Mouse (Mus musculus) C2C12 (cell line): ENCODE data around the gene Noxred1. TPM values are rescaled to one million over a fixed set of nuclear protein-coding genes. Genes with fewer than 3 reads are reported as not detected.

ENCODE experiments used
- H3K27me3 ChIP-seq: one replicate; pipeline ENCODE4 v1.6.1; 2011; ENCODE audit not compliant: control insufficient read depth, insufficient read depth, insufficient read length
- H3K36me3 ChIP-seq: one replicate; pipeline ENCODE4 v1.6.1; 2011; ENCODE audit not compliant: control insufficient read depth, insufficient read depth
- H3K4me3 ChIP-seq: one replicate; pipeline ENCODE4 v1.5.1; 2011; ENCODE audit warnings: mild to moderate bottlenecking, control low read depth; ENCODE audit not compliant: poor library complexity, insufficient read depth, severe bottlenecking
- H3K79me2 ChIP-seq: one replicate; pipeline ENCODE4 v1.6.1; 2011; ENCODE audit not compliant: control insufficient read depth, insufficient read depth
- H3K79me3 ChIP-seq: one replicate; pipeline ENCODE4 v1.6.1; 2011; ENCODE audit warnings: low read depth, control low read depth
- H3ac ChIP-seq: one replicate; pipeline ENCODE3; 2011; ENCODE audit warnings: low read depth; ENCODE audit not compliant: control insufficient read depth, insufficient read length
- CEBPB ChIP-seq: IDR thresholded peaks from one replicate; pipeline ENCODE4 v1.6.1; 2011; ENCODE audit warnings: low read depth, mild to moderate bottlenecking, control low read depth, moderate library complexity
- CTCF ChIP-seq: IDR thresholded peaks from one replicate; pipeline ENCODE4 v1.5.1; 2011; ENCODE audit not compliant: control insufficient read depth, insufficient read depth, insufficient read length
- FOSL1 ChIP-seq: IDR thresholded peaks from one replicate; pipeline ENCODE4 v1.8.0; 2011; ENCODE audit warnings: mild to moderate bottlenecking, low read length; ENCODE audit not compliant: poor library complexity, insufficient read depth, severe bottlenecking
- MAX ChIP-seq: IDR thresholded peaks from one replicate; pipeline ENCODE4 v1.6.1; 2011; ENCODE audit warnings: mild to moderate bottlenecking, control low read depth
- MYOD1 ChIP-seq: IDR thresholded peaks from one replicate; pipeline ENCODE4 v1.6.1; 2011; ENCODE audit warnings: low read depth; ENCODE audit not compliant: control insufficient read depth, insufficient read length
- MYOG ChIP-seq: IDR thresholded peaks from one replicate; pipeline ENCODE4 v1.6.1; 2011; ENCODE audit not compliant: control insufficient read depth, insufficient read length; ENCODE audit errors: extremely low read depth
- USF1 ChIP-seq: IDR thresholded peaks from one replicate; pipeline ENCODE4 v1.6.1; 2011; ENCODE audit warnings: low read depth, mild to moderate bottlenecking, control low read depth, moderate library complexity
- polyA plus RNA-seq: library from polyadenylated mRNA; unstranded; fragments of >200 nt; fragmentation: generic; extraction: Trizol; gene quantifications from one replicate; pipeline ENCODE4 v1.2.1, GENCODE M21; 2012; ENCODE audit warnings: missing spikeins

The Noxred1 gene
- polyA plus RNA-seq, 1 experiment = 0.18 TPM

DNA sequence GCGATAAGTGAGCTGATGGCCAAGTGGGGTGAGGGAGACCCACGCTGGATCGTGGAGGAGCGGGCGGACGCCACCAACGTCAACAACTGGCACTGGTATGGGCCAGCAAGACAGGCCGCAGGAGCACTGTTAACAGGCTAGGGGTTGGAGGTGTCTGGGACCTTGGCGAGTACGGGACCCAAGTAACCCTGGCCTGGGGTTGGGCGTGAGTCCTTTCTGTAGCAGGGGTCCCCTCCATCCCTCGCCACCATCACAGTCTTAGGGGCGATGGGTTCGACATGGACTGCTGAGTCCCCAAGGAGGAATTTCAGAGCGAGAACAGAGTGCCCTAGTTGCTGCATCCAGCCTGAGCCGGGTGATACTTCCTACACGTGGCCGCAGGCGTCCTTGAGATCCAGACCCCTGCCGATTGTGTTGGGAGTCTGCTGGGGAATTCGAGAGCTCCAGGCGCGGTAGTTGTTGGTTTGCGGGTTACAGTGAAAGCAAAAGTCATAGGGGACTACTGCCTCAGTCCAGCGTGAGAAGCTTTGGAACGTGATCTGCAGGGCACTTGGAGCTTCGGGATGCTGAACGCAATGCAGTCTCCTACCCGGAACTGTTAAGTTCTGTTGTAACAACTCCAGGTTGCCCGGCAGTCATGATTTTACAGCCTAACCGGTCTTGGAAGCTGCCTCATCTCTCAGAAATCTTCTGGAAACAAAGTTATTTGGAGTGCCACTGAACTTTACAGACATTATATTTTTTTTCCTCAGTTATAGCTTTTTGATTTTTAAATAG, 28.5 kb upstream of the Noxred1 start:
- H3K36me3 ChIP-seq = peaks cover 48% of the 10 kb centered on the region

DNA sequence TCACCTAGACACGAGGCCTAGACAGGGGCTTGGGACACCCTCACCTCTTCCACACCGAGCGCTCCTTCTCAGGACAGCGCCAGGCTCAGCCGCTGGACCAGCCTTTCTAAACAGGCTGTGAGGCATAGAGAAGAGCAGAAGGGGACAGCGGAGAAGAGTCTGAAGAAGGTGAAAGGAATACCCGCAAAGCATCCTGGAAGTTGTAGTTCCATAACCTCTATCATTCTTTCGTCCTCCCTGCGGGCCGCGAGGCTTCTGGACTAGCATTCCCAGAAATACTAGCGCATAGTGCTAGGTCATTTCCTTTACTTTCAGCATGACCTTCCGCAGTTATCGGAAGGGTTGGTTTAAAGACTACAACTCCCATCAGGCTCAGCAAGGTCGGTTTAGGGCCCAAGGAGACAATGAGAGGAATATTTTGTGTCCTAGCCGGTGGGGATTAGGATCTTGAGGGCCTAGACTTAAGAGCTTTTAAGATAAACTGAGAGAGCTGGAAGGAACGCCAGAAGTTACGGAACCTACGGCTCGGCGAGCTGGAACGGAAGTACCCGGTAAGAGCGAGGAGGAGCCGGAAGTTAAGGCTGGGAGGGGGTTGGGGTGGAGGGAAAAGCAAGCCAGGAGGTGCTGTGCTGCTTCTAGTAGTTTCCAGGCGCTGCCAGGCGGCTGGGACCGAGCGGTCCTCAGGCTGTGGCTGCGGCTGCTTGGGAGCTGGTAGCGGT, 27.7 kb upstream of the Noxred1 start, which contains the start of the genes Vipas39 and Ahsa1:
Gene Vipas39 (minus strand): TSS at position 149 of the 719 bp plus-strand sequence.
Gene Ahsa1 (plus strand): TSS at position 372 of the 719 bp plus-strand sequence.
- Histone ChIP-seq H3K36me3 (peaks cover 48% of the 10 kb centered on the region), H3K79me2 (peaks cover 57% of the 10 kb centered on the region), H3K4me3 (peak within 1 kb of the TSS; percentile 85), H3K79me3 (peaks cover 31% of the 10 kb centered on the region), H3ac (peak within 1 kb of the TSS; percentile 95), H3K27me3 (no peaks in the 10 kb centered on the region)
- TF ChIP-seq CTCF = no peak
- no peak for TF ChIP-seq MYOG
- TF ChIP-seq MAX = no peak
- TF ChIP-seq USF1 = no peak
- TF ChIP-seq FOSL1 = no peak
- no peak for TF ChIP-seq MYOD1
- no peak for TF ChIP-seq CEBPB

More for the DNA sequence above, 28.5 kb upstream of the Noxred1 start:
- Histone ChIP-seq H3ac (peak overlapping the region; percentile 95), H3K79me3 (peaks cover 31% of the 10 kb centered on the region), H3K79me2 (peaks cover 57% of the 10 kb centered on the region), H3K27me3 (no peaks in the 10 kb centered on the region), H3K4me3 (peak overlapping the region; percentile 85)
- no peak for TF ChIP-seq MYOG
- no peak for TF ChIP-seq CTCF
- TF ChIP-seq CEBPB = no peak
- TF ChIP-seq MYOD1 = no peak
- TF ChIP-seq MAX = no peak
- no peak for TF ChIP-seq FOSL1
- no peak for TF ChIP-seq USF1

DNA sequence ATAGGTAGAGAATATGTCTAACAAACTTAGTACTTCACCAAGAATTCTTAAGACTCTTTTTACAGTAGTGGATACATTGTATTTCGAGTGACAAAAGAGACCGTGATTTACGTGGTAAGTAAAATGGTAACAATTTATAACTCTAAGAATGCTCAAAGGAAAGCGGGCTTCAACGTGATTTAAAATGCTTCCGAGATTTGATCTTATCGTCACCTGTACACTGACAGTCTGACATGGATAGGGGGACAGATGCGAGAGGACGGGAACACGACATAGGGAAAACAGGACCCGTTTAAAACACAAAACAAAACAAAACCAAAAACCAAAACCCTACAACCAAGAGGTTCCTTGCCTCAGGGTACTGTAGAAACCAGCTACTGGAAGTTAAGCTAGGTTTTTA, 26.9 kb upstream of the Noxred1 start:
- H3ac ChIP-seq = peak overlapping the region; percentile 82
- TF ChIP-seq CEBPB (no peak), MYOD1 (no peak)
- peaks cover 31% of the 10 kb centered on the region for H3K79me3 ChIP-seq
- H3K4me3 ChIP-seq = peak overlapping the region; percentile 85
- H3K79me2 ChIP-seq = peaks cover 57% of the 10 kb centered on the region
- no peaks in the 10 kb centered on the region for H3K27me3 ChIP-seq
- H3K36me3 ChIP-seq = peaks cover 48% of the 10 kb centered on the region

DNA sequence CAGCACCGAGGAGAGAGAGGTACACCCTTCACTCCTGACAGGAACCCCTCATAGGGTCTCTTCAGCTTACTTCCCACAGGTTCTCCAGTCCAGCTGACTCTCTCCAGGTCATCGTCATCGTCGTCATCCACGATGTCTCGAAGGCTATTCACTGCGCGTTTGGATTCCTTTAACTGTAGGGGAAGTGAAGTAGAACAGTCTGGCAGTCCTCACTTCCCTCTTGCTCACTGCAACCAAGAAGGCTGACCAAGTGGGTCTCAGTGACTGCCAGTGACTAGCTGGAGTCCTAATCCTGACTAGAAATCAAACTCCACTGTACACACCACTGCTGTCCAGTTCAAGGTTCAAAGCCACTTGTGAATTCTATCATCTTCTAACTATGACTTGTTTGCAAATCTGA, 22.0 kb upstream of the Noxred1 start:
- no peak overlapping the region for H3ac ChIP-seq
- H3K27me3 ChIP-seq = no peaks in the 10 kb centered on the region
- TF ChIP-seq USF1 (no peak), CTCF (no peak)
- peaks cover 7% of the 10 kb centered on the region for H3K79me3 ChIP-seq
- H3K36me3 ChIP-seq = peaks cover 50% of the 10 kb centered on the region
- no peak overlapping the region for H3K4me3 ChIP-seq
- peaks cover 17% of the 10 kb centered on the region for H3K79me2 ChIP-seq

DNA sequence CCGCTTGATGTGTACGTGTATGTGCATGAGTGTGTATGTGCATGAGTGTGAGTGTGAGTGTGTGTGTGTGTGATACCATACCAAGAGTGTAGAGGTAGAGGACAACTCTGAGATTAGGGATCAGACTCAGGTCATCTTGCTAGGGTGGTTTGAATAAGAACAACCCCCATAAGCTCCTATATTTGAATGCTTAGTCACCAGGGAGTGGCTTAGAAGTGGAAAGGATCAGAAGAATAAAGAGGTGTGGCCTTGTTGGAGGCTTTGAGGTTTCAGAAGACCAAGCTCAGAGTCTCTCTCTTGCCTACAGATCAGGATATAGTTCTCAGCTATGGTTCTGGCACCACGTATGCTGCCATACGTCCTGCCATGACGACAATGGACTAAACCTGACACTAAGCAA, 18.1 kb upstream of the Noxred1 start:
- no peak overlapping the region for H3ac ChIP-seq
- no peak overlapping the region for H3K4me3 ChIP-seq
- no peaks in the 10 kb centered on the region for H3K79me2 ChIP-seq
- H3K27me3 ChIP-seq = no peaks in the 10 kb centered on the region
- TF ChIP-seq MYOD1 = no peak
- TF ChIP-seq CEBPB = no peak
- no peak for TF ChIP-seq CTCF
- no peak for TF ChIP-seq FOSL1
- no peak for TF ChIP-seq USF1
- TF ChIP-seq MYOG = no peak
- no peak for TF ChIP-seq MAX
- H3K36me3 ChIP-seq = peaks cover 67% of the 10 kb centered on the region
- H3K79me3 ChIP-seq = no peaks in the 10 kb centered on the region

DNA sequence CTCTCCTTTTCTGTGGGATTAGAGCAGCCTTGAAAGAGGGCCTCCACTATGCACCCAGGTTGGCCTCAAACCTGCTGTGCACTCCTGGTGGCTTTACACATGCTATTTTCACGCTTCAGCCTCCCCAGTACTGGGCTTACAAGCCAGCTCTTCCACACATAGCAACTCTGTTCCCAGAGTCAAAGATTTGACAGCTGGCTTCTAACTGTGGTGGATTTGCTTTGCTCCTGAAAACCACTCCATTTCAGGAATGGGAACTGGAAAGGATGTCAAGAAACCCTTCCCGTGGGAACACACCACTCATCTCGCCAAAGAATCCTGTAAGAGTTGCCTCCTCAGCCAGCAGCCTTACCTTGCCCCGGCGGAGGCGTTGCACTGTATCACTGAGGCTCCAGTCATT, 15.3 kb upstream of the Noxred1 start:
- Histone ChIP-seq H3K79me3 (no peaks in the 10 kb centered on the region), H3ac (no peak overlapping the region), H3K36me3 (peaks cover 74% of the 10 kb centered on the region), H3K27me3 (no peaks in the 10 kb centered on the region), H3K79me2 (no peaks in the 10 kb centered on the region), H3K4me3 (no peak overlapping the region)
- TF ChIP-seq MYOG = no peak
- TF ChIP-seq CEBPB = no peak
- no peak for TF ChIP-seq MAX
- no peak for TF ChIP-seq MYOD1
- no peak for TF ChIP-seq FOSL1
- no peak for TF ChIP-seq USF1
- no peak for TF ChIP-seq CTCF
